Mouse (Mus musculus): ENCODE results near the gene Tpra1.

Gene Tpra1

GRCm38 (mm10) chr6:88928576-88928975, 26.5 kb downstream of the Tpra1 start:
- DNase-seq = no peak

- no peak for DNase-seq
These were observed 27.4 kb downstream of the Tpra1 start for GRCm38 (mm10) chr6:88929451-88929850.

GRCm38 (mm10) chr6:88930049-88930448, 28.0 kb downstream of the Tpra1 start:
- DNase-seq = no peak

- no peak for DNase-seq
These were observed 29.4 kb downstream of the Tpra1 start for GRCm38 (mm10) chr6:88931449-88931848.

GRCm38 (mm10) chr6:88934132-88934531, 32.1 kb downstream of the Tpra1 start:
- DNase-seq = no peak

- no peak for DNase-seq
These were observed 32.8 kb downstream of the Tpra1 start for GRCm38 (mm10) chr6:88934816-88935215.

- DNase-seq = peak; percentile 60
These were observed 33.8 kb downstream of the Tpra1 start for GRCm38 (mm10) chr6:88935735-88936276.

- DNase-seq = no peak
These were observed 34.5 kb downstream of the Tpra1 start for GRCm38 (mm10) chr6:88936342-88937213.

GRCm38 (mm10) chr6:88937214-88937549, 35.1 kb downstream of the Tpra1 start:
- DNase-seq = no peak

- DNase-seq = peak; percentile 55
These were observed 36.1 kb downstream of the Tpra1 start for GRCm38 (mm10) chr6:88937971-88938663.

GRCm38 (mm10) chr6:88938664-88939055, 36.6 kb downstream of the Tpra1 start:
- DNase-seq = no peak

- peak; percentile 78 for DNase-seq
These were observed 37.4 kb downstream of the Tpra1 start for GRCm38 (mm10) chr6:88939281-88940089.

GRCm38 (mm10) chr6:88940090-88940916, 38.3 kb downstream of the Tpra1 start:
- DNase-seq = no peak

- no peak for DNase-seq
These were observed 39.6 kb downstream of the Tpra1 start for GRCm38 (mm10) chr6:88941628-88942027.

GRCm38 (mm10) chr6:88942595-88942994, 40.5 kb downstream of the Tpra1 start:
- DNase-seq = no peak

- DNase-seq = no peak
These were observed 41.6 kb downstream of the Tpra1 start for GRCm38 (mm10) chr6:88943666-88944065.

GRCm38 (mm10) chr6:88946442-88946841, 44.4 kb downstream of the Tpra1 start:
- no peak for DNase-seq

GRCm38 (mm10) chr6:88947771-88948170, 45.7 kb downstream of the Tpra1 start:
- DNase-seq = no peak

- no peak for DNase-seq
These were observed 54.7 kb downstream of the Tpra1 start for GRCm38 (mm10) chr6:88956725-88957124.

- no peak for DNase-seq
These were observed 55.3 kb downstream of the Tpra1 start for GRCm38 (mm10) chr6:88957313-88957712.

GRCm38 (mm10) chr6:88957801-88958211, 55.8 kb downstream of the Tpra1 start:
- DNase-seq = no peak

GRCm38 (mm10) chr6:88958305-88958704, 56.3 kb downstream of the Tpra1 start:
- no peak for DNase-seq
